Mouse (Mus musculus): Measurements from ENCODE around the gene Gal3st2c.
"Not testable (repeated sequence)": the region's sequence is repeated elsewhere in the genome, so short reads cannot be mapped to it uniquely, and the experiment has no call there.

Gal3st2c gene

GRCm38 (mm10) chr1:94051104-94051503 is 60.8 kb downstream of the Gal3st2c start:
- DNase-seq: no peak

GRCm38 (mm10) chr1:94052373-94052772 is 62.1 kb downstream of the Gal3st2c start, which contains the start of gene Pdcd1:
Gene Pdcd1 (minus strand): TSS chr1:94052553.
- DNase-seq: no peak

DNA sequence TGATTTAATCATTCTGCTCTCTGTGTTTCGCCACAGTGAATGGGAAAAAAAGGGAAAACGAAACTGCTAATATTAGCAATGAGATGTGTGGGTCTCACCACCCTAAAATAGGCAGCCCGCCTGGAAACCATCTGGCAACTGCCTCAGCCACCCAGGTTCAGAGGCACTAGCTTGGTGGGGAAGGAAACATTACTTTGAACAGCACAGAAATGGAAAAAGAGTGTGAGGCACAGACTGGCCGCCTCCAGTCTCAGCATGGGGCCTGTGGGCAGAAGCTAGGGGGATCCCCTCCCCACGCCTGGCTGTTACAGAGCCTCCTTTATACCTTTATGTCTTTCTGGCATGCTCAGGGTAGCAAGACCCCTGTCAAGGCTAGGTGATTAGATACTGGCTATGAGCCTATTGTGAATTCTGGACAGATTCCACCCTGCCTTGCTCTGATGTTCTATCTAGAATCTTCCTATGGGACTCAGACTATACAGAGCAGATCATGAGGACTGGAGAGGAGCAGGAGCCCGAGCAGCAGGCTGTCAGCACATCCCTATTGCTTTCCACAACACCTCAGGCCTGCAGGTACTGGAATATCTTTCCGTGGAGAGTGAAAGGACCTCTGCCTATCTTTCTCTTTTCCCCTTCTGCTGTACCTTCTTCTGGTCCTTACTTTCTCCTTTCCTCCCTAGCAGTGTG is 63.4 kb downstream of the Gal3st2c start:
- DNase-seq: no peak

- no peak for DNase-seq
Observed at GRCm38 (mm10) chr1:94054481-94054880, 64.2 kb downstream of the Gal3st2c start.

- no peak for DNase-seq
Observed at GRCm38 (mm10) chr1:94055966-94056365, 65.7 kb downstream of the Gal3st2c start.

- no peak for DNase-seq
Observed at GRCm38 (mm10) chr1:94057401-94057800, 67.1 kb downstream of the Gal3st2c start.

- DNase-seq: not testable (repeated sequence)
Observed at GRCm38 (mm10) chr1:94058281-94058680, 68.0 kb downstream of the Gal3st2c start.

Measured in cerebellum, adult 9-11 months (tissue).